Mouse (Mus musculus) stomach, embryonic 14.5 days (tissue): Measurements from ENCODE around the gene Wnt16. TPM values are rescaled to one million over a fixed set of nuclear protein-coding genes. Genes with fewer than 3 reads are reported as not detected.

ENCODE experiments used
- polyA plus RNA-seq: library from polyadenylated mRNA; unstranded; fragments of >200 nt; fragmentation: Nextera tagmentation; extraction: Ambion mirVana; gene quantifications from 2 replicates; pipeline ENCODE4 v1.2.1, GENCODE M21; 2014

Wnt16 gene
- polyA plus RNA-seq, 1 experiment from 2014 or later = 3.1 TPM

Other genes with a start within 250 kb of the Wnt16 start
- 81.6 and 91.2 TPM in 2 replicates for gene Fam3c, start 68.0 kb downstream of the Wnt16 start, polyA plus RNA-seq